Mouse (Mus musculus) kidney, postnatal 4 days (tissue): ENCODE measurements around the gene Chrna9.
"Not testable (repeated sequence)": the region's sequence is repeated elsewhere in the genome, so short reads cannot be mapped to it uniquely, and the experiment has no call there.

Source experiments
- DNase-seq, 2 experiments: peaks; one replicate each; pipeline ENCODE4 v3.0.0; 2021; ENCODE audit warnings: mixed read lengths in 2 of 2

Chrna9 gene

DNA sequence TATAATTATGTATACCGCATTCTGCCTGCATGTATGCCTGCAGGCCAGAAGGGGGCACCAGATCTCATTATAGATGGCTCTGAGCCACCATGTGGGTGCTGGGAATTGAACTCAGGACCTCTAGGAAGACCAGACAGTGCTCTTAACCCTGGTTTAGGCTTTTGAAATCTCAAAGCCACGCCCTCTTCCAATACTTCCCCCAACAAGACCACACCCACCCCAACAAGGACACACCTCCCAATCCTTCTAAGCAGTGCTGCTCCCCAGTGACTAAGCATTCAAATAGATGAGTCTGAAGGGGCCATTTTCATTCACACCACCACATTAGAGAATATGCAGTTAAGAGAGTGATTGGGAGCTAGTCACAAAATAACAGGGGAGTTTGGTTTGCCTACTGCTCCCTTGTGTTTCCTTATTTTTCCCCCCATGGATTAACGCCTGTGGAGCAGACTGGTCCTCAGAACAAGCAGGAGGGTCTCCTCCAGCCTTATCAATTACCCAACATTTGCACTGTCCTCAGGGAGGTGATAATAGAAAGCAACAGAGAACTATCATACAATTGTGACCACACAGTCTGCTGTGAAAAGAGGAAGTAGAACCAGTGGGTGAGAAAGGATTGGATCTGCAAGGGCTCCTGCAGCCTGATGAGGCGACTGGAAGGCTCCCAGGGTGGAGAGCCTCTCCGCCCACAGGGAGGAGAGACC lies 25.3 kb downstream of the Chrna9 start:
- no peak for DNase-seq

DNA sequence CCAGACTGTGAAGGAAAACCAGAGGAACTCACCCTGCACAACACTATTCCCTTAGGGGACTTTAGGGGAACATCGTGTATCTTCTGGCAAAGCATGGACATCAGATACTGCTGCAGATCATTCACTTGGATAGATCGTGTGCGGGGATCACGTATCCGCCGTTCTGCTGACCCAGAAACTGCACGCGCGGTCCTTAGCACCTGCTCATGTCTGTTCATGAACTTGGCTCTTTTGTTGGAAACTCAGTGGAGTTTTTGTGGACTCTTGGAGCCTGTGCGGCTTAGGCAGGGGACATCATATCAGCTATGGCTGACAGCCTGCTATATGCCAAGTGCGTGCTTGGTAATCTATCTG lies 25.9 kb downstream of the Chrna9 start:
- no peak for DNase-seq

DNA sequence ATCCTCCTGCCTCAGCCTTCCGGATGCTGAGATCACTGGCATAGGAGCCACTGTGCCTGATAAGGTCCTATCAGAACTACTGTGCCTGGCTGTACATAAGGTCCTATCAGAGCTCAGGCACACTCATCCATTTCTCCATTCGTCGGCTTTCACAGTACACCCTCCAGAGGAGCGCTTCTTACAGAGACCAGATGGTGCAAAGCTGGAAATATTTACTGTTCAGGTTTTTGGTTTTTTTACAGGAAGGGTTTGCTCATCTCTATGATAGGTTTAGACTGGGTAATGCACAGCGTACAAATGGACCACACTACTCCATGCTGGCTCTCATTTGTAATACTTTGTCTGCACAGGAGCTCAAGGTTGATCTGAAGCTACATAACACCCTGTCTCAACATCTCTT lies 28.6 kb downstream of the Chrna9 start:
- no peak for DNase-seq

DNA sequence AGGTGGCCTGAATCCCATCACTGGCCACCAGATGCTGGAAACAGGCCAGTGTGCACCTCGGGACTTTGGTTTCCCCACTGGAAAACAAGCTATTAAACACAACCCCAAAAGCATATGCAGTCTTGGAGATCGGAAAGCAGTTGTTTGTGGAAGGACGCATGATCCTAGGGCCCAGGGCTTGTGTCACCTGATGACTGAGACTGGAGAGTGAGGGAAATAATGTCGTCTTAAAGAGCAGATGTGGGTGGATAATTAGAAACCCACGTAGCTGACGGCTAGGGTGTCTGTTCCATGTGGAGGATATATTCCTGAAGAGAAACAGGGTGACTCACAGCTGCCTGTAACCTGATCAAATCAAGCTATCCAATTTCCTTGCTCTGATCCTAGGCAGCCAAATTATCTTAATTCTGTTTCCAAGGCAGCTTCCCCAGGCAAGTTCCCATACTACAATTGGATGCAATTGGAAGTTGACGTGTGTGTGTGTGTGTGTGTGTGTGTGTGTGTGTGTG lies 31.1 kb downstream of the Chrna9 start:
- no peak for DNase-seq

DNA sequence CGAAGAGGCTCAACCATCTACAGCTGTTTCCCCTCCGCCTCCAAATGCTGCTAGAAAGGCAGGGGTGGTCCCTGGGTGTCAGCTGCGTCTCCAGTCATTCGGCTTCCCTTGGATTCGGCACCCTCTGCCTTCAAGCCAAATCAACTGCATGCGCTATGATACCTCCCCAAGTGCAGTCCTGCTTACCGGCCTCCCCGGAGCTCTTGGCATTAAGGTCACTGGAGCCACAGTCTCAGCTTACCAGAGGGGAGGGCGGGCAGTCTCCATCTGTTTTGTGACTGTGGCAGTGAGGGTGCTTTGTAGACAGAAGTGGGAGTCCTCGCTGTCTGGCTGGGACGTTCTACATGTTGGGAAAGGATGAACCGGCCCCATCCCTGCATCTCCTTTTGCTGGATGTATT lies 32.4 kb downstream of the Chrna9 start:
- no peak for DNase-seq

DNA sequence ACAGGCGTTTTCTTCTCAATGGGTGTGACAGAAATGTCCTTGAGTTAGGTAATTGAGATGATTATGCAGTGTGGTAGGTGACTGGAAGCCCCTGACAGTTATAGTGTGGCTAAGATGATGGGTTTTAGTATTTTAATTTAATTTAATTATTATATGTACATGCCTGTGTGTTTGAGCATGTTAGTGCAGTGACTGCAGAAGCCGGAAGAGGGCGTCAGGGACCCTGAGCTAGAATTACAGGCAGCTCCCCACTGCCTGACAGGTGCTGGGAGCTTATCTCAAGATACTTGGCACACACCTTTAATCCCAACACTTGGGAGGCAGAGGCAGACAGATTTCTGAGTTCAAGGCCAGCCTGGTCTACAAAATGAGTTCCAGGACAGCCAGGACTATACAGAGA lies 33.3 kb downstream of the Chrna9 start:
- no peak for DNase-seq

DNA sequence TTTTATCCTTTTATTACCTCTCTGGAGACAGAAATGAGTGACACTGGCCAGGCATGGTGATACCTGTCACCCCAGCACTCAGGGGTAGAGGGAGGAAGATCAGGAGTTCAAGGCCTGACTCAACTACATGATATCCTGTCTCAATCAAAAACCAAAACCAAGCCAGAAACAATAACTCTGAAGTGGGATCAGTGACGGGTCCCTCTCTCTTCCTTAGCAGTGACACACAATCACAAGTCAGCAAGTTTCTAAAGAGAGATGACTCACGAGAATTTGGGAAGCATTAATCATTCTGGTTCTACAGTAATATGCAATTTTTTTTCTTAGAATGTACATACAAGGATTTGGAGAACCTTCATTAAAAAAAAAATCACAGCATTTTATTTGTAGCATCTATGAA lies 38.5 kb downstream of the Chrna9 start:
- no peak for DNase-seq

DNA sequence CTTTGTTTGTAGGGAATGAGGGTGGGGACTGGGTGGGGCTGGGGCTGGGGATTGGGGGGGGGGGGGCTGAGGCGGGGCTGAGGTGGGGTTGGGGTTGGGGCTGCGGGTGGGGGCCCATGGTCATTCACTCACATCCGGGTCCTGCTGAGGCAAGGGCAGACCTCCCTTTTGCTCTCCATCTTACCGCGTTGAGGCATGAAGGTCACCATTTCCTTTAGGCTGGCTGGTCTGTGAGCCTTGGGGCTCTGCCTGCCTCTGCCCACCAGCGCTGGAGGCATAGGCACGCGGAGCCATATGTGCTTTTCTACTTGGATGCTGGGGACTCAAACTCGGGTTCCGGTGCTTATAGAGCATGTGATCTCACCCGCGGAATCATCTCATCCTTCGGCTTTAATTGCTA lies 41.0 kb downstream of the Chrna9 start:
- no peak for DNase-seq

DNA sequence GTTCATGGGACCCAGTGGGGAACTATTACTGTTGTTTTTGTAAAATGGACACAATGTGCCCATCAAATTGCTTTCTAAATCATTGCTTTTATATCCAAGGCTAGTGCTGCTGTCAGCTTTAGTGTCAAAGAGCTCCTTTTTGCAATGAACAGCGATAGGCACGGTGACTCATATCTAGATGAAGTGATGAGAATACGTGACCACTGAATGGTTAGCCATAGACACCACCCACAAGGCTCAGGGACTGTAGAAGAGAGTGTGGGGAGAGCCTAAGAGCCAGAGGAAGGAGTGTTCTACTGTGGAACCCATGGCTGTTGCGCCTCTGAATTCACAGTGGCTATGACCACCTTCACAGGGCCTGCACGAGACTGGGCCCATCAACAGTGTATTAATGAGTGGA lies 51.7 kb downstream of the Chrna9 start:
- DNase-seq = no peak

DNA sequence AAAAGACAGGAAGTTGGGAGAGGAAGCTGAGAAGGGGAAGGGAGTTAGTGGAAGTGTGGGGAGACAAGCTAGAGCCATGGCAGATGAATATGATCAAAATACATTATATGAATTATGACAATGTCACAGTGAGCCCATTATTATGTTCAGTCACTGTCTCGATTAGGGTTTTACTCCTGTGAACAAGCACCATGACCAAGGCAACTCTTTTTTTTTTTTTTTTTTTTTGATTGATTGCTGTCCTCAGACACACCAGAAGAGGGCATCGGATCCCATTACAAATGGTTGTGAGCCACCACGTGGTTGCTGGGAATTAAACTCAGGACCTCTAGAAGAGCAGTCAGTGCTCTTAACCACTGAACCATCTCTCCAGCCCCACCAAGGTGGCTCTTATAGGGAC lies 52.3 kb downstream of the Chrna9 start:
- DNase-seq = not testable (repeated sequence)

DNA sequence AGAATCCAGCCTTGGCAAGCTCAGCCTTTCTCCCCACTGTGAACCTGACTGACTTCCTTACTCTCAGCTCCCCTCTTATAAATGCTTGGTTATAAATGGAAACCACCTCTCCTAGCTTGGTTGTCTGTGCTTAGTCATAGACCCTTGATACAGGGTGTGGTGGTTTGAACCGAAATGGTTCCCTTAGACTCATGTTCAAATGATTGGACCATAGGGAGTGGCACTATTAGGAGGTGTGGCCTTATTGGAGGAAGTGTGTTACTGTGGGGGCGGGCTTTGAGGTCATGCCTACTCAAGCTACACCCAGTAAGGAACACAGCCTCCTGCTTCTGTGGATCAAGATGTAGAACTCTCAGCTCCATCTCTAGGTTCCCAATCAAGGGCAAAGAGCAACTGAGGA lies 56.5 kb downstream of the Chrna9 start:
- DNase-seq = no peak

DNA sequence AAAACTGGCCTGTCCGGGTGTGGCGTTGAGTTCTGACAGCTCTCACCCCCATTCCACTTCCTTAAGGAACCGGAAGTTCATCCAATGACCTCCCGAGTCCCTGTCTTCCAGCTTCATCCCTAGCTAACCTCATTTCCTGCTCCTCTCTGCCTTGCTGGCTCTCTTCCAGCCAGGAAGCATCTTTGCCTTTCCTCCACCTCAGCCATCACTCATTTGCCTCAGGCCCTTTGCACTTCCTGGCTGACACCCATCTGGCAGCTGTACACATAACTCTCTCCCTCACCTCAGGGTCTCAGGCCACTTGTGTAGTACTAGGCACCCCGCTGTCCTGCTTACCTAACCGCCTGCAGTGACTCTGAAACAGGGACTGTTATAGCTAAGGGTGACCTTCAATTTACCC lies 59.9 kb downstream of the Chrna9 start:
- DNase-seq = peak; percentile 57 to 68

DNA sequence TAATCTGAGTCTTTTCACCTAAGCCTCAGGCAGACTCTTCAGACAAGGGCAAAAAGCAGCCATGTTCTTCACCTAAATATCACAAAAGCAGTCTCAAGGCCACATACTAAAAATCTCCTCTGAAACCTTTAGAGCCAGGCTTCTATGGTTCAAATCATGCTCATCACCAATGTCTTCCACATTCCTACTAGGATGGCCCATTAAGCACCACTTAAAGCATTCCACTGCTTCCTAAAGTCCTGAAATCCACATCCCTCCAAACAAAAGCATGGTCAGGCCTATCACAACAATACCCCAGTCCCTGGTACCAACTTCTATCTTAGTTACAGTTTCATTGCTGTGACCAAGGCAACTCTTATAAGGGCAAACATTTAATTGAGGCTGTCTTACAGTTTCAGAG lies 63.1 kb downstream of the Chrna9 start:
- DNase-seq = no peak

DNA sequence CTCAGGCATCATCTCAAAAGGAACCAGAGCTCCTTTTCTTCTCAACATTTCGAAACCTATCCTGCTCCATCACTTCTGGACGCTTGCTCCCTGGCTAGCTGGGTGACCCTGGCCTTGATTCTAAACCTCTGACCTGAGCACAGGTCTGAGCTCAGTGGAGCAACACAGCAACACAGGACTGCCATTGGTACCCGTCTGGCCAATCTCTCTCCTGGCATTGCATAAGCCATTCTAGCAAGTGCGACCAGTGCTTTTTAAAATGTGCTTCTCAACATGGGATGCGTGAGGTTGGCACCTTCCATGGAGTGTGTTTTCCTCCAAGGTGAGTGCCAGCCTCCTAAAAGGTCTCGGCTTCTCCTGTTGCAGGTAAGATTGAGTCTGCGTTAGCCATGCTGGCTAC lies 64.4 kb downstream of the Chrna9 start:
- DNase-seq = no peak

DNA sequence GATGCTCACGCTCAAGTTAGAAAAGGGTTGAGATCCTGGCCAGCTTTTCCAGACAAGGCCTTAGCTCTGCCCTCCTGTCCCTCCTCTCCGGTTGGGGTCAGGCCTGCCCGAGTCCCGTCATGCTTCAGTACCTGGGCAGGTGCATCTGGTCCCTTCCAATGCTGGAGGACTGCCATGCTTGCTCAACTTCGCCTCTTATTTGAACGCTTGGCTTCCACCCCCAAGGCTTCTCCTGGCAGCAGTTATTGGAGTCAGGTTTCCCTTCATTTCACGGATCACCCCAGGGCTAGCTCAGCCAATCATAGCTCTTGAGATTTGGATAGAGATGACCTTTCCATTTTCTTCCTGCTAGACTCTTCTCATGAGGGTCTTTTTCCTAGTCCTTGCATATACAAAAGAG lies 65.4 kb downstream of the Chrna9 start:
- DNase-seq = peak; percentile 63 to 78

DNA sequence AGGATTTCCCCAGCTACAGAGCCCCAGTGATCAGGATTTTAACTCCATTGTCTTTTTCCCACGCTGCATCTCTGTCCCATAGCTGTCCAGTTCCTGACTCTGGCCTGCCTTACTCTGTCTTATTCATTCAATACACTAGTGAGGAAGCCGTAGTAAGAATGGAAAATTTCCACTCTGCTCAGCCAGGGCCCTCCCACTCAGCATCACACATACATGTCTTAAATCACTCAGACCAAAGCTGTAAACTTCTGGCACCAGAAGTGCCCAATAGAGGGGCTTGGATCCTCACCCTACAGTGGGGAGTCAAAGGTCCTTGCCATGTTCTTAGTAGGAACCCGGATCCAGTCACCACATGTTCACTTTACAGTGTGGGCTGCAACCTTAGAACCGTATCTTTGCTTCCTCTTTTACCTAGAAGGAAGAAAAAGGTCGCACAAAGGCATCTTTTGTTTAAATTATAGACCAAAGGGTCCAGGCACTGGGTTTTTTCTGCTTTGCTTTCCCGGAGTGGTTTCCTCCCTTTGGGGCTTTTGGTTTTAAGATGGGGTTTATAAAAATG lies 65.9 kb downstream of the Chrna9 start:
- DNase-seq = peak in 1 of 2 experiments; percentile 45

DNA sequence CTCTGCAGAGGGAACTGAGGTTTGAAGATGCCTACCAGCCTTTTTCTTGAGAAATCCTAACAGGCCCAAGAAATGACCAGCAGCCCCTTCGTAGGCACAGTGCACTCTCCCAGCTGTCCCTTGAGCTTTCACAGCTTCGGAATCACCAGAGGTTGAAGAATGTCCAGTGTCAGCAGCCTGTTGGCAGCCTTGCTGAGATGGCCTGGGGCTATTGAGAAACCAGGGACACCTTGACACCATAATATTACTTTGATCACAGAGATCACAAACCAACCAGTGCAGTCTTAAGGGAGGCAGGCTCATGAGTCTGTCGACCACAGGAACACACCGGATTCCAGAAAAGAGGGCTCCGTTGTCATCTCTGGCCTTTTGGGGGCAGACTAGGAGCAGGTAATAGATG lies 66.5 kb downstream of the Chrna9 start:
- DNase-seq = no peak

DNA sequence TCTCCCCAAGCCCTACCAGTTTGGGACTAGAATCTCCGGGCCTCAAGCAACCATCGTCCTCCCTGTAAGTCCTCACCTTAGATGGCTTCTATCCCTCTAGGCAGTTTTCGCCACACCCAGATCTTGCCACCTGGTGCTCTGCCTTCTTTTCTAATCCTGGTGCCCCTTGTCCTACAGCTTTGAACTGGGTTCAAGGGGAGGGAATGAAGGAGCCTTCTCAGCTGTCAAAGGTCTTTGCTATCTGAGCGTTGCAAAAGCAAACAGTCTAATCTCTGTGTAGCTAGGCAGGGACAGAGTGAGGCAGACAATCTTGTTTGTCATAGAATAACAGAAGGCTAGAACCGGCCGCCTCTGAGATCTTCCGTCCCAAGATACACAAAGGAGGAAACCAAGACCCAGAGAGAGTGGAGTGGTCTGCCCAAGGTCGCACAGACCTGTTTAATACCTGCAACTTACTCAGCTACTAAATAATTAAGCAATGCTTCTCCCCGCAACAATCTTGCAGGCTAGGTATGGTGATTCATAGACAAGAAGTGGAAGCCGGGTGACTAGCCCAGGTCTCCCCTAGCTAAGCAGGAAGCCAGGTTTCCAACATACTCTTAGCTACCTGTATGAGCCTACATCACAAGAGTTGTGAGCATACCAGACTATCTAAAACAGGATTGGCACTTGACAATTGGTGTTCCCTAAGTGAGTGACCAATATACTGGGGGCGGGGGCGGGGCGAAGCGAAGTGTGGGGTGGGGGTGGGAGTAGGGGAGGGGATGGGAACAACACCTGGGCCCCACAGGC lies 69.6 kb downstream of the Chrna9 start, which contains the start of gene 9130230L23Rik:
TSS of gene 9130230L23Rik (minus strand) at position 152 of the 792 bp plus-strand sequence.
- DNase-seq = no peak

DNA sequence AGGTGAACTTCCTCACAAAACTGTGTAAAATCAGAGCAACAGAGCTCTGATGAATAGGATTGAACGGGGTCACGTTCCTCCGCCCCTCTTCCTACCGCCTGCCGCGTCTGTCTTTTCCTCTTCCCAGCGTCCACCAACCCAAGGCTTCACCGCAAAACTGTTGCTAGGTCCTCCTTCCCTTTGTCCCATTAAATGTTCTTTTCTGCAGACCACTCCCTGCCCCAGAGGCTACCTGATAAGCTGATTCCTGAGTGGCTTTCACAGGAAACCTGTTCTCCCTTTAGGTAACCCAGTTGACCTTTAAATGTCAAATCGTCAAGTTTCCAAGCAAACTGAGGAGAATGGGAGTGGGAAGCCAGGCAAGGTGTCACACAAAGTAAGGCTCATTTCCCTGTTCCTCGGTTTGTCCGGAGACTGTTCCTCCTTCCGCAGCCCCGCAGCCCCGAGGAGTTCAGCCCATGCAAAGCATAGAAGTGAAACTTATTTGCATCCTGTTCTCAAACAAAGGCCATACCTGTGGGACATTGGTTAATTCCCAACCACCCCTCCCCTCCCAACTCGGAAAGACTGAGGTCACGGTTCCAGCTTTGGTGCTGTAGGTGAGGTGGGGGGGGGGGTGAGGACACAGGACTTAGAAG lies 70.4 kb downstream of the Chrna9 start:
- DNase-seq = peak; percentile 32 to 43

DNA sequence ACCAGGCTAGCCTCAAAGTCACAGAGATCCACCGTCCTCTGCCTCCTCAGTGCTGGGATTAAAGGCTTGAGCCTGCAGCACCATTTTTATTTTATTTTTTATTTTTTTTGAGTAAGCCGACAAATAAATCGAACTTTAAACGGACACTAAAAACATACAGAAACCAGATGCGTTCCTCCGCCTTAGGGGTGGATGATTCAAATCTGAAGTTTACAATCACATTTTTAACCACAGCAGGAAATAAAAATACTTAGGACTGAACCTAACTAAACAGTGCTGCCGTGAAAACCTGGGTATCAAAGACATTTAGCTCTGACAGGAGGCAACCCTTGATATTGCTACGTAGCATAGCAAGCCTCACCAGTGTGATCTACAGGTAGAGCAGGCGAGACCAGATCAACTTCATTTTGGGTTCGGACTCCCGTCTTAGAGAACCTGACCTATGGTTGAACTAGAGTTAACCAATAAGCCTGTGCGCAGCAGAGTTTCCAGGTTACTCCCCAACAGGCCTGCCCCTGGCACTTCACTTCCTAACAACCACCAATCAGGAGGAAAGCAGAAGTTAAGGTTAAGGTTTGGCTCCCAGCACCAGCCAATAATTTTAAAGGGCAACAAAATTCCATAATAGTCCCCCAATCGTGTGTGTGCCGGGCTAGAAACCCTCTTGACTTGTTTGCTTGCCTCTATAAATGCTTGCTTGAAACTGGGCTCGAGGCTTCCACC lies 73.7 kb downstream of the Chrna9 start:
- no peak for DNase-seq

DNA sequence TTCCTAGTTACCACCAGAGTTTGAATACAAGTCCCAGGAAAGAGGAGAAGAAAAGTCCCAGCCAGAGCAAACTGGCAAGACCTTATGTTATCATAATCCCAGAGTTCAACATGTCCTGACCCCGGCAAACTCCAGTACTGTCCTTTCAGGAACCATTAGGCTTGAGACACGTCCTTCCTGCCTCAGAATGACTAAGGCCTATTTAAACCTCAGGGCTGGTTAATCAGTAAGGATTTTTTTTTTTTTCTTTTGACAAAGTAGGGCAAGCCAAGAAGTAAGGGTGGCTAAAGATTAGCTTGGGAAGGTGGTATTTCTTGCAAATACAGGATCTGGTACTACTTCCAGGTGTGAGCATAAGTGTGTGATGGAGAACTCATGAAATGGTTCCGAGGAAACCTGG lies 79.3 kb downstream of the Chrna9 start:
- DNase-seq = no peak

DNA sequence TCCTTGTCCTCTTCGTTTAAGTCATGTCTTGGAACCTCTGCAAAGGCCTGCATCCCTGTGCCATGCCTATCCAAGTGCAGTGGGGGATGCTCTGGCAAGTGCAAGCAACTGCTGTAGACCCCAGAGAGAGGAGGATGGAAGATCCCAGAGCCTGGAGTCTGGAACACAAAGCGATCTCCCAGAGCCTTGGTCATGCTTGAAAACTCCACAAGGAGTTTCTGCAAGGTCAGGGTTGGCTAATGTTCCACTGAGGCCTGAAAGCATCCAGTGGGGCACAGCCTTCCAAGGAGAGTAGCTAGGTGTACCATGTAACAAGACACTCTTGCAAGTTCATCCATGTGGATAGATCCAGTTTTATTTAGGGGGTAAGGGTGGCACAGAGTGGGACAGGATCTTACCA lies 79.7 kb downstream of the Chrna9 start:
- DNase-seq = peak; percentile 28 to 65

DNA sequence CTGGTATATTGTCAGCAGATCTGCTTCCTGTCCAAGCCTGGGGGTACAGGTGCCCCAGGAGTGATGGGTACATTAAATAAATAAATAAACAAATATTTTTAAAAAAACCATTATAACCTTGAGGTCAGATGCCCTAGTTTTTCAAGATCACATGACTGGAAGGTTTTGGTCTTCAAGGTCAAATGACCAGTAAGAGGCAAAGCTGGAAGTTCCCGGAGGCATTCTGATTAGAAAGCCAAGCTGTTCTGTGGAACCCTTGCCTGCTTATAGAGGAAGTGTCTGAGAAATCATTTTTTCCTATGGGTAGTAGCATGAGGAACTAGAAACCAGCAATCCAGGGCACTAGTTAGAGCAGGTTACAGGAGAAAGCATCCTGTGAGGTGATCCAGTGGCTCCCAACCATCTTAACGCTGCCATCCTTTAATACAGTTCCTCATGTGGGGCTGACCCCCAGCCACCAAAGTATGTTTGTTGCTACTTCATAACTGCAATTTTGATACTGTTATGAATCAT lies 80.8 kb downstream of the Chrna9 start:
- DNase-seq = no peak
